Mouse (Mus musculus): ENCODE measurements around the gene Farp2. TPM values are rescaled to one million over a fixed set of nuclear protein-coding genes. Genes with fewer than 3 reads are reported as not detected.

The Farp2 gene
- polyA plus RNA-seq, 1 experiment from 2014 or later: 5.7 TPM

DNA sequence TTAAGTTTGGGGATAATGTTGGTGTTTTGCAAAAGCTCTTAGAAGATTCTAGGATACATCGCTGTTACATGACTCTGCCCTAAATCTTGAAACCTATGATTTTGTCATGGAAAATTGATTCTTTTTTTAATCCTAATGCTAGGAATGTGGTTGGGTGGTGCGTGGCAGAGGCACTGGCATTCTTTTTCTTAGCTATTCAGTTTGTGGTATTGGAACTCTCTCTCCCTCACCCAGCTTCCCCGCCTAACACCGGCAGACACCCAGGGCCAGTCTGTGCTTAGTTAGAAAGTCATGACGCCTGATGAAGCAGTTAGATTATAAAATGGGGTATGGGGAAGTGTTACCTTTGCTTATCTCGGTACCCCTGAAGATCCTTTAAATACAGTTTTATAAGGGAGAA lies 25.3 kb downstream of the Farp2 start:
- H3K27ac ChIP-seq (ENCODE audit: low read depth, low read length): no peak overlapping the region
- no peak overlapping the region for H3K9ac ChIP-seq (replicated peaks; ENCODE audit: low read depth, low read length)
- no peaks in the 10 kb centered on the region for H3K4me1 ChIP-seq (ENCODE audit: control insufficient read depth, insufficient read depth, low read length)
- H3K4me2 ChIP-seq (ENCODE audit: low read depth, low read length): no peak overlapping the region
- no peaks in the 10 kb centered on the region for H3K9me3 ChIP-seq (ENCODE audit: control insufficient read depth, low read length)
- 92% methylated on average over 6 of the region's 6 CpGs for WGBS
- no peak overlapping the region for H3K4me3 ChIP-seq (ENCODE audit: low read depth, low read length)
- no peak for ATAC-seq (ENCODE audit: low read depth)
- no peaks in the 10 kb centered on the region for H3K27me3 ChIP-seq (ENCODE audit: control insufficient read depth, insufficient read depth, low read length)
- no peaks in the 10 kb centered on the region for H3K36me3 ChIP-seq (ENCODE audit: control insufficient read depth, insufficient read depth, low read length)

DNA sequence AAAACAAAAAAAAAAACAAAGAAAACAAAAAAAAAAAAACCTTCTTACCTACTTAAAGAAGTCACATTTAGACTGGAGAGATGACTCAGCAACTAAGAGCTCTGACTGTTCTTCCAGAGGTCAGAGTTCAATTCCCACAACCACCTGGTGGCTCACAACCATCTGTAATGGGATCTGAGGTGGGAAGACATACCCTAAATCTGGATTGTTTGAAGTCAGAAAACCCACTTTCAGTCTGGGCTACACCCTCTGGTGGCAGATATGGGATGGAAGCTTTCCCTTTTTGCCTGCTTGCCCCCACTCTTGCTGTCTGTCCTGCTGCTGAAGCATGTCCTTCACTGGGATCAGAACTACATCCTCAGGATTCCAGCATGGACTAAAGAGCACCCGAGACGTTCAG lies 31.3 kb downstream of the Farp2 start:
- Histone ChIP-seq H3K4me2 (ENCODE audit: low read depth, low read length) (no peak overlapping the region), H3K36me3 (ENCODE audit: control insufficient read depth, insufficient read depth, low read length) (no peaks in the 10 kb centered on the region), H3K9ac (replicated peaks; ENCODE audit: low read depth, low read length) (no peak overlapping the region), H3K4me1 (ENCODE audit: control insufficient read depth, insufficient read depth, low read length) (no peaks in the 10 kb centered on the region), H3K4me3 (ENCODE audit: low read depth, low read length) (no peak overlapping the region), H3K27ac (ENCODE audit: low read depth, low read length) (no peak overlapping the region), H3K9me3 (ENCODE audit: control insufficient read depth, low read length) (no peaks in the 10 kb centered on the region), H3K27me3 (ENCODE audit: control insufficient read depth, insufficient read depth, low read length) (no peaks in the 10 kb centered on the region)
- no peak for ATAC-seq (ENCODE audit: low read depth)
- 87% methylated on average over 2 of the region's 2 CpGs for WGBS

DNA sequence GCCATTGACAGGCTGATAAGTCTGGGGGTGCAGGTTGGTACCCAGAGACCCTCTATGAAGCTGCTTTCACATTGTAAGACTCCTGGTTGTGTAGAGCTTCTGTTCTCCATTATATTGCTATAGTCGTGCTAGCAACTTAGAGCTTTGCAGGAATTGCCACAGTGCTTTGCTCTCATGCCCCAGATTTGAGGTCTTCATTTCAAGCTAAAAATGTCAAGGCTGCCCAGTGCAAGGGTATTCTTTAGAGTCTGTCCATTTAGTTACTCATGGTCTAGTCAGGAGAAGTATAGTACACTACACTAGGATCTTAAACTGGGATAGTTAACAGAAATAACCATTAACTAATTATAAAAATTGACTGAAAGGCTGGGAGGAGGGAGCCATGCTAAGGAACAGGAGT lies 35.4 kb downstream of the Farp2 start:
- Histone ChIP-seq H3K9me3 (ENCODE audit: control insufficient read depth, low read length) (no peaks in the 10 kb centered on the region), H3K4me2 (ENCODE audit: low read depth, low read length) (no peak overlapping the region), H3K9ac (replicated peaks; ENCODE audit: low read depth, low read length) (no peak overlapping the region), H3K4me3 (ENCODE audit: low read depth, low read length) (no peak overlapping the region), H3K4me1 (ENCODE audit: control insufficient read depth, insufficient read depth, low read length) (no peaks in the 10 kb centered on the region), H3K36me3 (ENCODE audit: control insufficient read depth, insufficient read depth, low read length) (no peaks in the 10 kb centered on the region), H3K27ac (ENCODE audit: low read depth, low read length) (no peak overlapping the region), H3K27me3 (ENCODE audit: control insufficient read depth, insufficient read depth, low read length) (no peaks in the 10 kb centered on the region)
- ATAC-seq (ENCODE audit: low read depth): no peak
- 94% methylated on average over 1 of the region's 1 CpGs for WGBS

DNA sequence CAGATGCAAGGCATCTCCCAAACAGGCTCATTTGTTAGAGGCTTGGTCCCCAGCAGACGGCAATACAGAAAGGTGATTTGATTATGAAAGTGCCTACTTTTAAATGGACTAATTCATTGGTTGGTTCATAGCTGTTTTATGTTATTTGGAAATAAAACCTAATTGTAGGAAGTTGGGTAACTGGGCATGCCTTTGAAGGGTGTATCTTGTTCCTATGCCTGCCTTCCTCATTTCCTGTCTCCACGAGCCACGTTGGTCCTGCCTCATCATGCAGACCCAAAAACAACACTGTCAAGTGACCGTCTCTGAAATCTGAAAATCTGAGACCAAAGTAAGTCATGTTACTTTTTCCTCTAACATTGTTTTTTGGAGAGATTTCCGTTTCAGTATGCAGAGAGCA lies 39.5 kb downstream of the Farp2 start:
- Histone ChIP-seq H3K36me3 (ENCODE audit: control insufficient read depth, insufficient read depth, low read length) (no peaks in the 10 kb centered on the region), H3K4me3 (ENCODE audit: low read depth, low read length) (no peak overlapping the region), H3K27ac (ENCODE audit: low read depth, low read length) (no peak overlapping the region), H3K9ac (replicated peaks; ENCODE audit: low read depth, low read length) (no peak overlapping the region), H3K27me3 (ENCODE audit: control insufficient read depth, insufficient read depth, low read length) (no peaks in the 10 kb centered on the region), H3K9me3 (ENCODE audit: control insufficient read depth, low read length) (no peaks in the 10 kb centered on the region), H3K4me2 (ENCODE audit: low read depth, low read length) (no peak overlapping the region), H3K4me1 (ENCODE audit: control insufficient read depth, insufficient read depth, low read length) (no peaks in the 10 kb centered on the region)
- ATAC-seq (ENCODE audit: low read depth): no peak
- WGBS: 70% methylated on average over 5 of the region's 5 CpGs

DNA sequence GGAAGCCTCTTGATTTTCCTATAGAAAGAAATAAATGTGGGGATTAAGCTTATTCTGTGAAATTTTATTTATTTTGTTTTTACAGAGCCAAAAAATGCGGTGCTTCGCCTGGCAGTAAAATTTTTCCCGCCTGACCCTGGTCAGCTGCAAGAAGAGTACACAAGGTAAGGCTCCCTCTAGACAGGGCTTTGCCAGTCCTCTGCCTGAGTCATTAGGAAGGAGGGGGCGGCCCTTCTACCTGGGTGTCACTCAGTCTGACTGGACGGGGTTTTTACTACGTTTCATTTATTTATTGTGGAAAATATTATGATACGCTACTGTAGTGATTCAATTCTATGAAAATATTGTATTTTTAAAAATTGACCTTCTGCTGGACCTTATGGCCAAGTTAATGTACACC lies 51.3 kb downstream of the Farp2 start:
- Histone ChIP-seq H3K4me3 (ENCODE audit: low read depth, low read length) (no peak overlapping the region), H3K27me3 (ENCODE audit: control insufficient read depth, insufficient read depth, low read length) (no peaks in the 10 kb centered on the region), H3K4me2 (ENCODE audit: low read depth, low read length) (no peak overlapping the region), H3K4me1 (ENCODE audit: control insufficient read depth, insufficient read depth, low read length) (no peaks in the 10 kb centered on the region), H3K9ac (replicated peaks; ENCODE audit: low read depth, low read length) (no peak overlapping the region), H3K36me3 (ENCODE audit: control insufficient read depth, insufficient read depth, low read length) (no peaks in the 10 kb centered on the region), H3K9me3 (ENCODE audit: control insufficient read depth, low read length) (no peaks in the 10 kb centered on the region), H3K27ac (ENCODE audit: low read depth, low read length) (no peak overlapping the region)
- 92% methylated on average over 7 of the region's 7 CpGs for WGBS
- ATAC-seq (ENCODE audit: low read depth): no peak

DNA sequence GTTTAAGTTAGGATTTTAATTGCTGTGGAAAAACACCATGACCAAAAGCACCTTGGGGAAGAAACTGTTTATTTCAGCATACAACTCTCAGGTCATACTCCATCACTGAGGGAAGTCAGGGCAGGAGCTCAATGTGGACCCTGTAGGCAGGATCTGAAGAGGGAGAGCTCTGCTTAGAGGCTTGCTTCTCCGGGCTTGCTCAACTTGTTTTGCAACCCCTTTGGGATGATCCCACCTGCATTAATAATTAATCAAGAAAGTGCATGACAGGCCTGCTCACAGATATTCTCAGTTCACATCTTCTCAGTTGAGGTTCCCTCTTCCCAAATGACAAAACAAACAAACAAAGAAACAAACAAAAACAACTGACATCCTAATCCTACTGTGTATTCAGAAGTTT lies 51.8 kb downstream of the Farp2 start:
- no peaks in the 10 kb centered on the region for H3K4me1 ChIP-seq (ENCODE audit: control insufficient read depth, insufficient read depth, low read length)
- no peaks in the 10 kb centered on the region for H3K36me3 ChIP-seq (ENCODE audit: control insufficient read depth, insufficient read depth, low read length)
- H3K27ac ChIP-seq (ENCODE audit: low read depth, low read length): no peak overlapping the region
- H3K9ac ChIP-seq (replicated peaks; ENCODE audit: low read depth, low read length): no peak overlapping the region
- no peaks in the 10 kb centered on the region for H3K27me3 ChIP-seq (ENCODE audit: control insufficient read depth, insufficient read depth, low read length)
- H3K9me3 ChIP-seq (ENCODE audit: control insufficient read depth, low read length): no peaks in the 10 kb centered on the region
- H3K4me2 ChIP-seq (ENCODE audit: low read depth, low read length): no peak overlapping the region
- H3K4me3 ChIP-seq (ENCODE audit: low read depth, low read length): no peak overlapping the region
- no peak for ATAC-seq (ENCODE audit: low read depth)
- 60% methylated on average over 1 of the region's 1 CpGs for WGBS

DNA sequence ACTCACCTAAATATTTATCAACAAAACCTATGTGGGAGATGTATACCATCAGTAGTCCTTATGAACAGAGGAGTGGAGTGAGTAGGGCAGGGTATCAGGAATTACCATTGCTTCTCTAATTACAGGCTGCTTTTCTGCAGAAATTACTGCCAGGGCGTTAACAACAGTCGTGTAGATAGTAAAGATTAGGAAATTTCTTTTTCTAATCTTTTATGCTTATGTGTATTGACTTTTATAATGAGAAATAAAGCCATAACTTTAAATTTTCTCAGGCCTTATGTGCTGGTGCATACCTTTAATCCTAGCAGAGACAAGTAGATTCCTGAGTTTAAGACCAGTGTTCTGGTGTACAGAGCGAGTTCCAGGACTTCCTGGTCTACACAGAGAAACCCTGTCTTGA lies 52.9 kb downstream of the Farp2 start:
- no peak for ATAC-seq (ENCODE audit: low read depth)
- Histone ChIP-seq H3K36me3 (ENCODE audit: control insufficient read depth, insufficient read depth, low read length) (no peaks in the 10 kb centered on the region), H3K27me3 (ENCODE audit: control insufficient read depth, insufficient read depth, low read length) (no peaks in the 10 kb centered on the region), H3K4me3 (ENCODE audit: low read depth, low read length) (no peak overlapping the region), H3K4me1 (ENCODE audit: control insufficient read depth, insufficient read depth, low read length) (no peaks in the 10 kb centered on the region), H3K9me3 (ENCODE audit: control insufficient read depth, low read length) (no peaks in the 10 kb centered on the region), H3K9ac (replicated peaks; ENCODE audit: low read depth, low read length) (no peak overlapping the region), H3K4me2 (ENCODE audit: low read depth, low read length) (no peak overlapping the region), H3K27ac (ENCODE audit: low read depth, low read length) (no peak overlapping the region)
- 82% methylated on average over 3 of the region's 3 CpGs for WGBS

DNA sequence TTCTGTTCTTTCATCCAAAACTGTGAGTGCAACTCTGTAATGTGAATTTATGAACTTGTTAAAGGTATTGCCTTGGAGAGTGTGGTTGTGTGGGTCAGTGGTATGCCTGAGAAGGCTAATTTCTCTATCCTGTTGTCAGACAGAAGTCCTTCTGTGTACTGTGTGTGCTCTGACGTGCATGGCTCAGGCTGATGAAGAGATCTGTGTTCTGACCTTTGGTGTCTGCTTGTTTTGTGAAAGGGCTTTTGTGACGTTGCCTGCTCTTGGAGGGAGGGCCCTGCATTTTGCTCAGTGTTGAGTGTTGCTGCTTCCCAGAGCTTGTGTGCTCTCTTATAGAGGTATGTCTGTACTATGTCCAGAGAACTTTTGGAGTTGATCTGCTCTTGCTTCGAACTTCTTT lies 55.1 kb downstream of the Farp2 start:
- WGBS: 61% methylated on average over 3 of the region's 3 CpGs
- H3K9ac ChIP-seq (replicated peaks; ENCODE audit: low read depth, low read length): no peak overlapping the region
- H3K4me3 ChIP-seq (ENCODE audit: low read depth, low read length): no peak overlapping the region
- no peaks in the 10 kb centered on the region for H3K9me3 ChIP-seq (ENCODE audit: control insufficient read depth, low read length)
- H3K27me3 ChIP-seq (ENCODE audit: control insufficient read depth, insufficient read depth, low read length): no peaks in the 10 kb centered on the region
- ATAC-seq (ENCODE audit: low read depth): no peak
- H3K36me3 ChIP-seq (ENCODE audit: control insufficient read depth, insufficient read depth, low read length): no peaks in the 10 kb centered on the region
- H3K4me1 ChIP-seq (ENCODE audit: control insufficient read depth, insufficient read depth, low read length): no peaks in the 10 kb centered on the region
- no peak overlapping the region for H3K4me2 ChIP-seq (ENCODE audit: low read depth, low read length)
- H3K27ac ChIP-seq (ENCODE audit: low read depth, low read length): no peak overlapping the region

DNA sequence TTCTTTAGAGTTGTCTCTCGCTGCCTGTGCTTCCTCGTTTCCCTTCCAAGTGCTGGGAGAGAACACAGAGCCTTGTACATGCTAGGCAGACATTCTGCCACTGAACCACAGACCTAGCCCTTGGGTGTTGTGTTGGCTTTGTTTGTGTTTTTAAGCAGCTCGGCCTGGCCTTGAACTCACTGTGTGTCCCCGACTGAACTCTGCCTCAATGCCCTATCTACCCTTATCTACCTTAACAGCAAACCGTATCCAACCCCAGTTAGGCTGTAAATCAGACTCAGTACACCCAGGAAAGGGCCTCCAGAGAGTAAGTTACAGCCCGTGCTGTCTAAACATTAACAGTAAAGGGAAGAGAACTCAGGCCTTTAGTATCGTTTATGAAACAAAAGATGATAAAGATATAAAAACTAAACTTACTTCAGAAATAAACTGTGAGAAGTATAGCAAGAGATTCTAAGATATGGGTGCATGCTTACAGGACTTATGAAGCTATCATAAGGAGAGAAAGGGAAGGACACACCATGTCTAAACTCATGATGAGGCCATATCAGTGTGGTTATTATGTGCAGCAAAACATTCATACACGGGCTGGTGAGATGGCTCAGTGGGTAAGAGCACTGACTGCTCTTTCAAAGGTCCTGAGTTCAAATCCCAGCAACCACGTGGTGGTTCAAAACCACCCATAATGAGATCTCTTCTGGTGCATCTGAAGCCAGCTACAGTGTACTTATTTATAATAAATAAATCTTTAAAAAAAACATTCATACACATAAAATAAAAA lies 56.0 kb downstream of the Farp2 start:
- 84% methylated on average over 9 of the region's 9 CpGs for WGBS
- no peaks in the 10 kb centered on the region for H3K36me3 ChIP-seq (ENCODE audit: control insufficient read depth, insufficient read depth, low read length)
- no peaks in the 10 kb centered on the region for H3K4me1 ChIP-seq (ENCODE audit: control insufficient read depth, insufficient read depth, low read length)
- H3K9ac ChIP-seq (replicated peaks; ENCODE audit: low read depth, low read length): no peak overlapping the region
- no peak overlapping the region for H3K27ac ChIP-seq (ENCODE audit: low read depth, low read length)
- H3K4me2 ChIP-seq (ENCODE audit: low read depth, low read length): no peak overlapping the region
- no peaks in the 10 kb centered on the region for H3K9me3 ChIP-seq (ENCODE audit: control insufficient read depth, low read length)
- H3K4me3 ChIP-seq (ENCODE audit: low read depth, low read length): no peak overlapping the region
- ATAC-seq (ENCODE audit: low read depth): no peak
- no peaks in the 10 kb centered on the region for H3K27me3 ChIP-seq (ENCODE audit: control insufficient read depth, insufficient read depth, low read length)
